Mouse (Mus musculus) heart, adult 2 months (tissue): ENCODE results near the gene Rasgrf1. TPM values are rescaled to one million over a fixed set of nuclear protein-coding genes. Genes with fewer than 3 reads are reported as not detected.
A peak's percentile ranks its signal among the peaks of the same experiment; 100 is the strongest.

Experiments used
- DNase-seq, 2 experiments: peaks; one replicate each; pipeline ENCODE4 v3.0.0; 2021
- H3K27ac ChIP-seq: fragments of 200-600 bp; 2 replicates; pipeline ENCODE4 v1.8.1; 2022
- H3K27me3 ChIP-seq: fragments of 200-500 bp; 2 replicates; pipeline ENCODE4 v1.6.1; 2012; ENCODE audit warnings: mild to moderate bottlenecking, low read length, inconsistent platforms, mixed read lengths; ENCODE audit not compliant: control insufficient read depth, insufficient read depth
- H3K36me3 ChIP-seq: fragments of 200-500 bp; 2 replicates; pipeline ENCODE4 v1.6.1; 2012; ENCODE audit warnings: low read length, inconsistent platforms; ENCODE audit not compliant: control insufficient read depth, insufficient read depth
- H3K4me1 ChIP-seq: fragments of 200-500 bp; 2 replicates; pipeline ENCODE4 v1.6.1; 2011; ENCODE audit warnings: low read length; ENCODE audit not compliant: control insufficient read depth, insufficient read depth
- H3K4me3 ChIP-seq: fragments of 200-600 bp; 2 replicates; pipeline ENCODE4 v1.8.1; 2022
- H3K79me2 ChIP-seq: fragments of 200-500 bp; replicated peaks from 2 replicates; pipeline ENCODE4 v1.6.1; 2012; ENCODE audit warnings: mild to moderate bottlenecking, inconsistent platforms, low read length, moderate library complexity, mixed read lengths; ENCODE audit not compliant: control insufficient read depth, insufficient read depth
- H3K9ac ChIP-seq: fragments of 200-500 bp; 2 replicates; pipeline ENCODE4 v1.6.1; 2012; ENCODE audit warnings: low read depth, mild to moderate bottlenecking, control low read depth, inconsistent platforms, low read length, mixed read lengths
- CTCF ChIP-seq: fragments of 200-600 bp; IDR thresholded peaks from 2 replicates; pipeline ENCODE4 v1.8.1; 2022; ENCODE audit warnings: antibody characterized with exemption, mild to moderate bottlenecking, moderate library complexity
- EP300 ChIP-seq: fragments of 200-500 bp; IDR thresholded peaks from 2 replicates; pipeline ENCODE4 v1.6.1; 2011; ENCODE audit warnings: low read depth, low read length, control low read depth; ENCODE audit not compliant: insufficient read depth
- POLR2A ChIP-seq: fragments of 200-500 bp; IDR thresholded peaks from 2 replicates; pipeline ENCODE4 v1.6.1; 2011; ENCODE audit warnings: mild to moderate bottlenecking, low read depth, low read length, control low read depth; ENCODE audit not compliant: insufficient read depth
- WGBS: fragments of 180-500 bp; shearing (Covaris S2); methylation state at CpG from one replicate; pipeline ENCODE4 v1.1.7; 2018; 5-methylcytosine and 5-hydroxymethylcytosine counted together
- intact Hi-C: fragments of 180-260 bp; cut with DNase I; formaldehyde crosslinking; loops from one replicate; pipeline ENCODE4 v1.15.1; 2025
- polyA plus RNA-seq: library from polyadenylated mRNA; depleted of rRNA; stranded (reverse); fragments of >200 nt; gene quantifications from 2 replicates; pipeline ENCODE4 v1.2.3, GENCODE M21; 2012
- total RNA-seq, 2 experiments: library from RNA; stranded (reverse); gene quantifications; 2 replicates each; pipeline ENCODE4 v1.2.3; 2021

Rasgrf1 gene
- total and polyA plus RNA-seq, 3 experiments, result not detected

DNA sequence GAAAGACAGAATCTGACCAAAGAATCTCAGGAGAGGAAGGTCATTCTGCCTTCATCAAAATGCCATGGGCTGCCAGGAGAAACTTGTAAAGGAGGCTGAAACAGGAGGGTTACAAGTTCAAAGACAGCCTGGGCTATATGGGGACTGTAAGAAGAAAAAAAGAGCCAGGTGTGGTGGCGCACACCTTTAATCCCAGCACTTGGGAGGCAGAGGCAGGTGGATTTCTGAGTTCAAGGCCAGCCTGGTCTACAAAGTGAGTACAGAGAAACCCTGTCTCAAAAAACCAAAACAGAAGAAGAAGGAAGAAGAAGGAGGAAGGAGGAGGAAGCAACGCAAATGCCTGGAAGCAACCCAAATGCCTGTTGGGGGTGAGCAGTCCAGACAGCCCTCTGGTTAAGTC is 144.1 kb downstream of the Rasgrf1 start, which contains the start of gene Ctsh:
Gene Ctsh (plus strand): TSS at position 301 of the 400 bp plus-strand sequence.
- Histone ChIP-seq H3K36me3 (no peaks in the 10 kb centered on the region), H3K9ac (peak within 1 kb of the TSS; percentile 72), H3K79me2 (no peaks in the 10 kb centered on the region), H3K27ac (peak within 1 kb of the TSS; percentile 78), H3K4me1 (no peaks in the 10 kb centered on the region), H3K27me3 (no peaks in the 10 kb centered on the region), H3K4me3 (peak within 1 kb of the TSS; percentile 66)
- WGBS, result 62% methylated on average over 2 of the region's 2 CpGs
- intact Hi-C loops, result no loop called here
- DNase-seq, result no peak
- TF ChIP-seq CTCF (no peak), POLR2A (no peak), EP300 (no peak)

DNA sequence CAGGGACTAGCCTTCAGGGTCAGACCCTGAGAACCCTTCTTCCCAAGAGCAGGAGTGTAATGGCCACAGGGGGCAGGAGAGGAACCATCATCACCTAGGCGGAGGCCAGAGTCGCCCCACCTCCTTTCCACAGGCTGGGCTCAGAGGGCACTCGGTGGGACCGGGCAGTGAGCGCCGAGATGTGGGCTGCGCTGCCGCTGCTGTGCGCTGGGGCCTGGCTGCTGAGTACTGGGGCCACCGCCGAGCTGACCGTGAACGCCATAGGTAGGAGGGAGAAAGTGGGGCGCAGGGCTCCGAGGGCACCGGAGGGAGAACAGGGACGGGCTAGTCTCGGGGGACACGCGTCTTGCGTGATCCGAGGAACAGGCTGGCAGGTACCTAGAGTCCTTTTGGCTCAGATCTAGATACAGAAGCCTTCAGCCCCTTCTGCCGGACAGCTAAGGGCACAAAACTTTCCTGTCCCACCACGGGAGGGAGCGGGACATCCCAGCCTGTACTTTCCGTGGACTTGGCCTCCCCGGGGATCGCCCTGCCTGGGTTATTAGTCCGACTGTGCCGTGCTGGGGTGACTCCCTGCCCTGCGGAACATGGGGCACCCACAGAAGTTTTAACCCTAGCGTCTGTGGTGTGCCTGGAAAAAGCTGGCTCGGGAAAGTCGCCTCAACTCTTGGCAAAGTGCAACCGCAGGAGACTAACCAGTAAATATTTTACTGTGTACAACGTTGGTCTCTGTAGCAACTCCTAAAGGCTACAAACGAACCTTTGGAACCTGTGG is 144.8 kb downstream of the Rasgrf1 start:
- no peaks in the 10 kb centered on the region for H3K79me2 ChIP-seq
- peak overlapping the region; percentile 72 for H3K9ac ChIP-seq
- under 1% methylated on average over 36 of the region's 37 CpGs for WGBS
- no peaks in the 10 kb centered on the region for H3K36me3 ChIP-seq
- DNase-seq, result peak; percentile 73 to 84
- no peaks in the 10 kb centered on the region for H3K27me3 ChIP-seq
- H3K27ac ChIP-seq, result peak overlapping the region; percentile 78
- no peaks in the 10 kb centered on the region for H3K4me1 ChIP-seq
- intact Hi-C loops, result no loop called here
- TF ChIP-seq EP300 (no peak), CTCF (peak; percentile 67), POLR2A (peak; percentile 71)
- H3K4me3 ChIP-seq, result peak overlapping the region; percentile 66

GRCm38 (mm10) chr9:90055409-90055808 is 145.7 kb downstream of the Rasgrf1 start:
- no peak overlapping the region for H3K27ac ChIP-seq
- H3K9ac ChIP-seq, result 0 out of 2 replicates have a peak overlapping the region, but pooled peaks have one; percentile 38
- TF ChIP-seq EP300 (no peak), CTCF (no peak), POLR2A (no peak)
- DNase-seq, result no peak
- no peaks in the 10 kb centered on the region for H3K4me1 ChIP-seq
- H3K4me3 ChIP-seq, result peak overlapping the region; percentile 66
- no peaks in the 10 kb centered on the region for H3K79me2 ChIP-seq
- H3K27me3 ChIP-seq, result no peaks in the 10 kb centered on the region
- WGBS, result 28% methylated on average over 5 of the region's 5 CpGs
- no peaks in the 10 kb centered on the region for H3K36me3 ChIP-seq
- intact Hi-C loops, result no loop called here

- Histone ChIP-seq H3K27ac (no peak overlapping the region), H3K4me1 (no peaks in the 10 kb centered on the region), H3K36me3 (no peaks in the 10 kb centered on the region), H3K9ac (no peak overlapping the region), H3K27me3 (no peaks in the 10 kb centered on the region), H3K4me3 (no peak overlapping the region), H3K79me2 (no peaks in the 10 kb centered on the region)
- TF ChIP-seq EP300, result no peak
- TF ChIP-seq CTCF, result no peak
- no peak for TF ChIP-seq POLR2A
- intact Hi-C loops, result no loop called here
- no peak for DNase-seq
- WGBS, result 82% methylated on average over 3 of the region's 3 CpGs
These were observed 146.2 kb downstream of the Rasgrf1 start for GRCm38 (mm10) chr9:90055911-90056310.

DNA sequence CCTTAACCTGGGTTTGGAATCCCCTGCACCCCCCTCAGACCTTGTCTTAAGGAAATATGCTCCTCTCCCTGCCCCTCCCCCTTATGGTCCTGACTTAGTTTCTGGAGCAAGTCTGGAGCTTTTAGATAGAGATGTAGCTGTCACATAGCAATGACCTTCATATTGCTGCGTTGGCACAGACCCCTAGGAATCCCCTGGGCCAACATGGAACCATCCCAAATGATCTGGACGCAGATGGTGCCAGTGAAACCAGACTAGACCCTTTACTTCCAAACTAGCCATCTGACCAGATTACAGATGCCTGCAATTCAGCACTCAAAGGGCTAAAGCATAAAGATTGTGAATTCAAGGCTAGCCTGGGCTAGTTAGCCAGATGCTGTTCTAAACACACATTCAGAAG is 147.0 kb downstream of the Rasgrf1 start:
- H3K79me2 ChIP-seq, result no peaks in the 10 kb centered on the region
- no peaks in the 10 kb centered on the region for H3K36me3 ChIP-seq
- no peak overlapping the region for H3K4me3 ChIP-seq
- no peak overlapping the region for H3K9ac ChIP-seq
- H3K27ac ChIP-seq, result no peak overlapping the region
- intact Hi-C loops, result no loop called here
- no peaks in the 10 kb centered on the region for H3K27me3 ChIP-seq
- DNase-seq, result no peak
- TF ChIP-seq POLR2A (no peak), EP300 (no peak), CTCF (no peak)
- no peaks in the 10 kb centered on the region for H3K4me1 ChIP-seq
- 71% methylated on average over 2 of the region's 2 CpGs for WGBS
